Mouse (Mus musculus): ENCODE results near the gene Map3k21.

Gene Map3k21

GRCm38 (mm10) chr8:125914386-125914785 lies 4.1 kb downstream of the Map3k21 start:
- DNase-seq (ENCODE audit: low spot score), result no peak

DNA sequence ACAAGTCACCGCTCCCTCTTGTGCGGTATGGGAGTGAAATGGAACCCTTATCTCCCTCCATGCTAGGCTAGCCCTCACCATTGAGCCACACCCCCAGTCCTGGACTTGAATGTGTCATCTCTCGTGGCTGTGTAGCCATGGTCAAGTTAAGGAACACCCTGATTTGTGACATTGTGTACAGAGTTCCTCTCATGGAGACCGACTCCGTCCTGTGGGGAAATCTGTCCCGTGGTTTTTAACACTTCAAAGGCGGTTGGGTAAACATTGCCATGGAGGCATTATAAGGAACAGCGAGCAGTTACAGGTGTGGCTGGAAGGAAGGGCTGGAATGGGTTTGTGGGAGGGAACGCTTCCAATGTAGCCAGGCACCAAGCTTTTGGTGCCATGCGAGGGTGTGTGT lies 6.8 kb downstream of the Map3k21 start:
- no peak for DNase-seq (ENCODE audit: low spot score)

DNA sequence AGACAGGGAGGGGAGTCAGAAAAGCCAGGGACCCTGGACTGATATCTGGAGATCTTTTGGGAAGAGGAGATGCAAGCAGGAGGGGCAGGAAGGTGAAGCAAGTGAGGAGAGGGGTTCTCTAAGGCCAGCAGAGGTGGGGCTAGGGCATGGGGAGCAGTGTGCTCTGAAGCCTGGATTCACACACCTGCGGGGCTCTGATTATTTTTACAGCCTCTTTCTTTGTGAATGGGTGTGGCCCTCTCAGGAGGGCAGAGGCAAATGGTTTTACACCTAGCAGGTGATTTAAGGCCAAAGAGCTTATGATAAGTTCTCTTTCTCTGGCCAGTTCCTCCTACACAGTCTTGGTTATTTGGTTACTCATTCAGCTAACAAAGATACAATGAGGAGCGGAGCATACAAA lies 8.5 kb downstream of the Map3k21 start:
- no peak for DNase-seq (ENCODE audit: low spot score)

- DNase-seq (ENCODE audit: low spot score), result no peak
Measured at GRCm38 (mm10) chr8:125919560-125919959, 9.3 kb downstream of the Map3k21 start.

DNA sequence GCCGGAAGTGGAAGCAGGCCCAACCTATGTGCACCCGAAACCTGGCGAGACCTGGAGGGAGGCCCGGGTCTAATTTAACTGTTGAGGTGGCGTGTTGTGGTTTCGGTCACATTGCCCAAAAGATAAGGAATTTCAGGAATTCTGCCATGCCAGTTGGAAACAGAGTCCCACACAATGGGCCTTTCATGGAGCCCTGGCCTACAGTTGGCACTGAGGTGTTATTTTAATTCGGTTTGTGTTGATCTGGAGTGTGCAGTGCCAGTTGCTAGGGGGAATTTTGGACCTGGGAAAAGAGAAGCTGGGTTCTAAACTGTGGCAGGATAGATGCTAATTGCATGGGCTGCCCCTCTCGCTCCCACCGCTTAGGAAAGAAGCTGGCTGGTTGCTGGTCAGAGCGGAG lies 10.0 kb downstream of the Map3k21 start:
- no peak for DNase-seq (ENCODE audit: low spot score)

GRCm38 (mm10) chr8:125920761-125921160 lies 10.5 kb downstream of the Map3k21 start:
- DNase-seq (ENCODE audit: low spot score), result no peak

DNA sequence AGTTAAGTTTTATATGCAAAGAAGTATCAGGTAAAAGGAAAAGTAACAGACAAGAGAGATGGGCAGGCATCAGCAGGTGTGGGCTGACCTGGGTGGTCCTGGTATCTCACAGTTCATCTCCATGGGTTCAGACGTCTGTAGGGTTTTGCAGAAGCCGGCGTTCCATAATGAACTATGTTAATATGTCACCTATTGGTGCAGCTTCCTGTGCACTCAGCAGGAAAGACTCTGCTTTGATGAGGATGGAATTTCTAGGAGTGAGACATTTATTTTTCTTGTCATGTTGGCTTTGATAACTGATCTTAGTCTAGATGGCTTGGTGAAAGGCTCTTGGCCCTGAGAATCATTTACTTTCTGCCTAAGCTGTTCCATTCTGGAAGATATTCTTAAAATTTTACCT lies 12.1 kb downstream of the Map3k21 start:
- DNase-seq (ENCODE audit: low spot score), result no peak

DNA sequence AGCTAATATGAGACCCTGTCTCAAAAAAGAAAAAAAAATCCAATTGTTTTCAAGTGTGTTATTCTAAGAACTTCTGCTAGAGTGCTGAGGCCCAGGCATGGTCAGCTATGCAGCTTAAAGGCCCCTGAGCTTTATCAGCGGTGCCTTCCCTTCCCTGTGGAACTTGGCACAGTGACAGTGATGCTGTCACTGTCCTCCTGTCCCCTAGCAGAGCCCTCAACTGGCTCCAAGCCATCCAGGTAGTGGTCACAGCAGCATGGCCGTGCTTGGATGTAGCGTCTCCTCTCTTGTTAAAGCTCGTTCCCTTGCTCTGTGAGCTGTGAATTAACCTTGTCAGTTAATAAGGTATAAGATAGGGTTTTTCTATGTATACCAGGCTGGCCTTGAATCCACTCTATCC lies 16.4 kb downstream of the Map3k21 start:
- no peak for DNase-seq (ENCODE audit: low spot score)

- no peak for DNase-seq (ENCODE audit: low spot score)
Measured at GRCm38 (mm10) chr8:125930276-125931046, 20.2 kb downstream of the Map3k21 start.

GRCm38 (mm10) chr8:125931822-125932221 lies 21.6 kb downstream of the Map3k21 start:
- DNase-seq (ENCODE audit: low spot score), result no peak

- DNase-seq (ENCODE audit: low spot score), result peak; percentile 22
Measured at GRCm38 (mm10) chr8:125935649-125936048, 25.4 kb downstream of the Map3k21 start.

- no peak for DNase-seq (ENCODE audit: low spot score)
Measured at GRCm38 (mm10) chr8:125944511-125944910, 34.3 kb downstream of the Map3k21 start.

GRCm38 (mm10) chr8:125948696-125949308 lies 38.6 kb downstream of the Map3k21 start:
- no peak for DNase-seq (ENCODE audit: low spot score)

GRCm38 (mm10) chr8:125950007-125950940 lies 40.0 kb downstream of the Map3k21 start:
- DNase-seq (ENCODE audit: low spot score), result peak; percentile 76

GRCm38 (mm10) chr8:125955671-125956070 lies 45.4 kb downstream of the Map3k21 start:
- no peak for DNase-seq (ENCODE audit: low spot score)

DNA sequence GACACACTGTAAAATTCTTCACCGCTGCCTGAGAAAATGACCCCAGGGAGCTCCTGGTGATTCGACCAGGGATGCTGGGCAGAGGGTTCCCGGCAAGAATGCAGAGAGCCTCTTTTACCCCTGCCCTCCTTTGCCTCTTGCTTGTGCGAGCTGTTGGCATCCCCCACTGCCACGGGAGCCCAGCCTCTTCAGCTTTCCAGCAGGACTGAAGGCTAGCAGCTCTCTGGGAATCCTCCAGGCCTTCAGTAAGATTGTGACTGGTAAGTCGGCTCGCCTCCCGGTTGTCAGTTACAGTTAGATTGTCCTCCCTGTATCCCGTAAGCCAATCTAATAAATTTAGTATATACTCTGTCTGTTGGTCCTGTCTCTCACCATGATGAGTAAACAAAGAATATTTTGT lies 46.5 kb downstream of the Map3k21 start:
- no peak for DNase-seq (ENCODE audit: low spot score)

GRCm38 (mm10) chr8:125957226-125957993 lies 47.2 kb downstream of the Map3k21 start:
- no peak for DNase-seq (ENCODE audit: low spot score)

GRCm38 (mm10) chr8:125957994-125958368 lies 47.7 kb downstream of the Map3k21 start:
- no peak for DNase-seq (ENCODE audit: low spot score)

DNA sequence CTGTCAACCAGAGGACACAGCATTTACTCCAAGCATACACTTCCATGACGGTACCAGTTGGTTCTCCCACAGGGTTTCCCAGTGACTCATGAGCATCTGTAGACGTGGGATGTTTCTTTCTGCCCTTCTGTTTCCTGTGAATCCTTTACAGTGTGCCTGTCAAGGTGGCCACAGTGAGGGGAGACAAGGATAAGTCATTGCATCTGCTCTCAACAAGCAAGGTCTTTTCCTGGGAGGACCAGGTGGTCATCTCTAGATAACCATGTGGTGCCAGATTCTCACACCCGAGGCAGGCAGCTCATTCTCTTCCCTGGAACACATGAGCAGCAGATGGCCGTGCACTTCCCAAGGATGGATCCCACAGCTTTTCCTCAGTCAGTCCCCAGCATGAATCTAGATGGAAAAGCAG lies 49.1 kb downstream of the Map3k21 start:
- no peak for DNase-seq (ENCODE audit: low spot score)

- DNase-seq (ENCODE audit: low spot score), result no peak
Measured at GRCm38 (mm10) chr8:125960037-125960436, 49.8 kb downstream of the Map3k21 start.

DNA sequence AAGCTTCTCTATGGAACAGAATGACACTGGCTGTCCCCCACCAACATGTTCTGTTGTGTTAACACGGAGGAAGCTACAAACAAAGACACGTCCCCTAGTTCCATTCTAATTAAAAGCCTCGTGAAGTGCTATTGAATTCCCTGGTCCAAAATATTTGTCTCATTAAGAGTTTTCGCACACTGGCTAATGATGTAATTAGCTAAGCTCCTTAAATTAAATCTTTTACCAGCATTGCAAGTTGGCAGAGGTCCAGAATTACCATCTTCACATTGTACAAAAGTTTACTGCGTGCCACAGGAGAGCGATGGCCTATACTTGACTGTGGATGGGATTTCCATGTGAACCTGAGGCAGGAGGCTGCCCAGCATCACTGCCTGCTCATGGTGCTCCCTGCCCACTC lies 51.5 kb downstream of the Map3k21 start:
- no peak for DNase-seq (ENCODE audit: low spot score)

GRCm38 (mm10) chr8:125963807-125964211 lies 53.6 kb downstream of the Map3k21 start:
- DNase-seq (ENCODE audit: low spot score), result no peak
